Mouse (Mus musculus): ENCODE data around the gene Adgrl2. TPM values are rescaled to one million over a fixed set of nuclear protein-coding genes. Genes with fewer than 3 reads are reported as not detected.

Adgrl2 gene
- polyA plus RNA-seq, 1 experiment: 16.2 TPM

- TF ChIP-seq CTCF (IDR thresholded peaks at IDR 0.05; ENCODE audit: extremely low read depth, insufficient read length, insufficient replicate concordance, low read depth, low read length): no peak
- no peak for TF ChIP-seq POLR2A (IDR thresholded peaks at IDR 0.05; ENCODE audit: low read depth, low read length)
- Histone ChIP-seq H3K4me3 (ENCODE audit: low read depth, low read length) (no peak overlapping the region), H3K27ac (ENCODE audit: insufficient read depth, low read depth, low read length) (no peak overlapping the region), H3K4me1 (ENCODE audit: control insufficient read depth, insufficient read depth, insufficient read length, low read length) (no peaks in the 10 kb centered on the region), H3K36me3 (ENCODE audit: control insufficient read depth, insufficient read depth, low read length) (0 out of 2 replicates have a peak, but pooled peaks cover 4% of the 10 kb centered on the region), H3K27me3 (ENCODE audit: control insufficient read depth, insufficient read depth, low read length) (no peaks in the 10 kb centered on the region)
- WGBS: 89% methylated on average over 5 of the region's 5 CpGs
Measured at GRCm38 (mm10) chr3:148866633-148867032, 123.7 kb downstream of the Adgrl2 start.

- WGBS: 89% methylated on average over 7 of the region's 7 CpGs
- Histone ChIP-seq H3K4me1 (ENCODE audit: control insufficient read depth, insufficient read depth, insufficient read length, low read length) (no peaks in the 10 kb centered on the region), H3K27ac (ENCODE audit: insufficient read depth, low read depth, low read length) (no peak overlapping the region), H3K36me3 (ENCODE audit: control insufficient read depth, insufficient read depth, low read length) (0 out of 2 replicates have a peak, but pooled peaks cover 4% of the 10 kb centered on the region), H3K4me3 (ENCODE audit: low read depth, low read length) (no peak overlapping the region), H3K27me3 (ENCODE audit: control insufficient read depth, insufficient read depth, low read length) (no peaks in the 10 kb centered on the region)
- TF ChIP-seq POLR2A (IDR thresholded peaks at IDR 0.05; ENCODE audit: low read depth, low read length) (no peak), CTCF (IDR thresholded peaks at IDR 0.05; ENCODE audit: extremely low read depth, insufficient read length, insufficient replicate concordance, low read depth, low read length) (no peak)
Measured at GRCm38 (mm10) chr3:148866053-148866452, 124.3 kb downstream of the Adgrl2 start.

GRCm38 (mm10) chr3:148865234-148865633 lies 125.1 kb downstream of the Adgrl2 start:
- no peaks in the 10 kb centered on the region for H3K4me1 ChIP-seq (ENCODE audit: control insufficient read depth, insufficient read depth, insufficient read length, low read length)
- H3K36me3 ChIP-seq (ENCODE audit: control insufficient read depth, insufficient read depth, low read length): 0 out of 2 replicates have a peak, but pooled peaks cover 4% of the 10 kb centered on the region
- TF ChIP-seq POLR2A (IDR thresholded peaks at IDR 0.05; ENCODE audit: low read depth, low read length) (no peak), CTCF (IDR thresholded peaks at IDR 0.05; ENCODE audit: extremely low read depth, insufficient read length, insufficient replicate concordance, low read depth, low read length) (no peak)
- no peak overlapping the region for H3K4me3 ChIP-seq (ENCODE audit: low read depth, low read length)
- 74% methylated on average over 7 of the region's 7 CpGs for WGBS
- no peak overlapping the region for H3K27ac ChIP-seq (ENCODE audit: insufficient read depth, low read depth, low read length)
- no peaks in the 10 kb centered on the region for H3K27me3 ChIP-seq (ENCODE audit: control insufficient read depth, insufficient read depth, low read length)

- no peak for TF ChIP-seq POLR2A (IDR thresholded peaks at IDR 0.05; ENCODE audit: low read depth, low read length)
- TF ChIP-seq CTCF (IDR thresholded peaks at IDR 0.05; ENCODE audit: extremely low read depth, insufficient read length, insufficient replicate concordance, low read depth, low read length): no peak
- Histone ChIP-seq H3K4me3 (ENCODE audit: low read depth, low read length) (no peak overlapping the region), H3K4me1 (ENCODE audit: control insufficient read depth, insufficient read depth, insufficient read length, low read length) (no peaks in the 10 kb centered on the region), H3K36me3 (ENCODE audit: control insufficient read depth, insufficient read depth, low read length) (peaks cover 9% of the 10 kb centered on the region; the same call in 1 of the 2 replicates), H3K27me3 (ENCODE audit: control insufficient read depth, insufficient read depth, low read length) (no peaks in the 10 kb centered on the region), H3K27ac (ENCODE audit: insufficient read depth, low read depth, low read length) (no peak overlapping the region)
- WGBS: 64% methylated on average over 7 of the region's 7 CpGs
Measured at GRCm38 (mm10) chr3:148861860-148862259, 128.5 kb downstream of the Adgrl2 start.

- H3K36me3 ChIP-seq (ENCODE audit: control insufficient read depth, insufficient read depth, low read length): peaks cover 13% of the 10 kb centered on the region
- WGBS: 72% methylated on average over 12 of the region's 12 CpGs
- H3K4me1 ChIP-seq (ENCODE audit: control insufficient read depth, insufficient read depth, insufficient read length, low read length): no peaks in the 10 kb centered on the region
- H3K4me3 ChIP-seq (ENCODE audit: low read depth, low read length): no peak overlapping the region
- no peak for TF ChIP-seq CTCF (IDR thresholded peaks at IDR 0.05; ENCODE audit: extremely low read depth, insufficient read length, insufficient replicate concordance, low read depth, low read length)
- no peaks in the 10 kb centered on the region for H3K27me3 ChIP-seq (ENCODE audit: control insufficient read depth, insufficient read depth, low read length)
- H3K27ac ChIP-seq (ENCODE audit: insufficient read depth, low read depth, low read length): no peak overlapping the region
Measured at GRCm38 (mm10) chr3:148854306-148854910, 135.9 kb downstream of the Adgrl2 start.

GRCm38 (mm10) chr3:148853372-148853771 lies 137.0 kb downstream of the Adgrl2 start:
- H3K27me3 ChIP-seq (ENCODE audit: control insufficient read depth, insufficient read depth, low read length): no peaks in the 10 kb centered on the region
- TF ChIP-seq POLR2A (IDR thresholded peaks at IDR 0.05; ENCODE audit: low read depth, low read length) (no peak), CTCF (IDR thresholded peaks at IDR 0.05; ENCODE audit: extremely low read depth, insufficient read length, insufficient replicate concordance, low read depth, low read length) (no peak)
- H3K4me3 ChIP-seq (ENCODE audit: low read depth, low read length): no peak overlapping the region
- WGBS: 71% methylated on average over 8 of the region's 8 CpGs
- no peaks in the 10 kb centered on the region for H3K4me1 ChIP-seq (ENCODE audit: control insufficient read depth, insufficient read depth, insufficient read length, low read length)
- no peak overlapping the region for H3K27ac ChIP-seq (ENCODE audit: insufficient read depth, low read depth, low read length)
- peaks cover 10% of the 10 kb centered on the region for H3K36me3 ChIP-seq (ENCODE audit: control insufficient read depth, insufficient read depth, low read length)

GRCm38 (mm10) chr3:148852556-148852955 lies 137.8 kb downstream of the Adgrl2 start:
- Histone ChIP-seq H3K4me3 (ENCODE audit: low read depth, low read length) (no peak overlapping the region), H3K36me3 (ENCODE audit: control insufficient read depth, insufficient read depth, low read length) (peaks cover 9% of the 10 kb centered on the region), H3K27ac (ENCODE audit: insufficient read depth, low read depth, low read length) (no peak overlapping the region), H3K4me1 (ENCODE audit: control insufficient read depth, insufficient read depth, insufficient read length, low read length) (no peaks in the 10 kb centered on the region), H3K27me3 (ENCODE audit: control insufficient read depth, insufficient read depth, low read length) (no peaks in the 10 kb centered on the region)
- TF ChIP-seq POLR2A (IDR thresholded peaks at IDR 0.05; ENCODE audit: low read depth, low read length): no peak
- TF ChIP-seq CTCF (IDR thresholded peaks at IDR 0.05; ENCODE audit: extremely low read depth, insufficient read length, insufficient replicate concordance, low read depth, low read length): no peak
- WGBS: 82% methylated on average over 12 of the region's 12 CpGs
